Mouse (Mus musculus) hindbrain, embryonic 12.5 days (tissue): Measurements from ENCODE around the gene 4931417E11Rik. TPM values are rescaled to one million over a fixed set of nuclear protein-coding genes. Genes with fewer than 3 reads are reported as not detected.

Source experiments
- ATAC-seq: fragments of 200-750 bp; cut with Nextera tagmentation; 2 replicates; pipeline ENCODE4 v1.8.0; 2017; ENCODE audit warnings: moderate TSS enrichment; ENCODE audit not compliant: low FRiP score
- H3K27ac ChIP-seq: fragments of 300-500 bp; sonication (generic); 2 replicates; pipeline ENCODE4 v1.5.1; 2016; ENCODE audit warnings: mild to moderate bottlenecking
- H3K27me3 ChIP-seq: fragments of 300-500 bp; sonication (generic); 2 replicates; pipeline ENCODE4 v1.6.1; 2016; ENCODE audit warnings: mild to moderate bottlenecking
- H3K36me3 ChIP-seq: fragments of 300-500 bp; sonication (generic); 2 replicates; pipeline ENCODE4 v1.6.1; 2016; ENCODE audit warnings: mild to moderate bottlenecking
- H3K4me1 ChIP-seq: fragments of 300-500 bp; sonication (generic); 2 replicates; pipeline ENCODE4 v1.6.1; 2016
- H3K4me2 ChIP-seq: fragments of 300-500 bp; sonication (generic); replicated peaks from 2 replicates; pipeline ENCODE4 v1.6.1; 2016; ENCODE audit warnings: mild to moderate bottlenecking
- H3K4me3 ChIP-seq: fragments of 300-500 bp; sonication (generic); 2 replicates; pipeline ENCODE4 v1.5.1; 2016; ENCODE audit warnings: mild to moderate bottlenecking
- H3K9ac ChIP-seq: fragments of 300-500 bp; sonication (generic); 2 replicates; pipeline ENCODE4 v1.6.1; 2016; ENCODE audit warnings: mild to moderate bottlenecking, moderate library complexity
- H3K9me3 ChIP-seq: fragments of 300-500 bp; sonication (generic); replicated peaks from 2 replicates; pipeline ENCODE4 v1.6.1; 2016; ENCODE audit warnings: mild to moderate bottlenecking
- WGBS: fragments of 180-500 bp; shearing (Covaris S2); methylation state at CpG from one replicate; pipeline ENCODE4 v1.1.7; 2016; 5-methylcytosine and 5-hydroxymethylcytosine counted together
- polyA plus RNA-seq: library from polyadenylated mRNA; unstranded; fragments of >200 nt; fragmentation: Nextera tagmentation; extraction: Ambion mirVana; gene quantifications from 2 replicates; pipeline ENCODE4 v1.2.1, GENCODE M21; 2016

Gene 4931417E11Rik
- polyA plus RNA-seq: not detected in 2 replicates

DNA sequence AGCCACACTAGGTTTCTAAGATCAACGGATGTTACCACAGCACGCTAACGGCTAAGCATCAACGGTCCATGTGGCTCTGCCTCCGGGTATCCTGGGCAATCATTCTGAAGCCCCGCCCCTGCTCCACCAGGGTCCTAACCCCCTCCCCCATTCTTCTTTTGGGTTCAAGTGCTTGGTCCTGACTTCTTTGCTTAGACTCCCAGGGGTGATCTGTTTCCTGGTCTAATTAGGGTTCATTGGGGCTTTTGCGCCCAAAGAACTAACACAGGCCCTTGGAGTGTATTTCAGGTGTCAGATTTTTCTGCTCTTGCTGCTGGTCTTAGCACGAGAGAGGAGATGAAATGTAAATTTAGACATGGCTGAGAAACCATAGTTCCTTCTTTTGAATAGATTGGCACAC, at the start of gene 4931417E11Rik:
Gene 4931417E11Rik, minus strand, starts transcription at position 101 of the 400 bp plus-strand sequence.
- no peak within 1 kb of the TSS for H3K9ac ChIP-seq
- no peak within 1 kb of the TSS for H3K4me2 ChIP-seq
- ATAC-seq: no peak
- WGBS: 77% methylated on average over 8 of the region's 8 CpGs
- H3K27ac ChIP-seq: no peak within 1 kb of the TSS
- H3K9me3 ChIP-seq: no peaks in the 10 kb centered on the region
- H3K27me3 ChIP-seq: no peaks in the 10 kb centered on the region
- H3K4me1 ChIP-seq: no peaks in the 10 kb centered on the region
- no peaks in the 10 kb centered on the region for H3K36me3 ChIP-seq
- H3K4me3 ChIP-seq: no peak within 1 kb of the TSS

- peak; percentile 63; the same call in 1 of the 2 replicates for ATAC-seq
- 30% methylated on average over 14 of the region's 14 CpGs for WGBS
- H3K9ac ChIP-seq: no peak overlapping the region
- H3K4me1 ChIP-seq: no peaks in the 10 kb centered on the region
- no peaks in the 10 kb centered on the region for H3K9me3 ChIP-seq
- H3K36me3 ChIP-seq: no peaks in the 10 kb centered on the region
- H3K4me2 ChIP-seq: peak overlapping the region; percentile 22; the same call in 1 of the 2 replicates
- H3K27me3 ChIP-seq: no peaks in the 10 kb centered on the region
- H3K4me3 ChIP-seq: no peak overlapping the region
- no peak overlapping the region for H3K27ac ChIP-seq
These were observed 48.4 kb upstream of the 4931417E11Rik start for GRCm38 (mm10) chr6:73517818-73518396.

- no peak for ATAC-seq
- no peak overlapping the region for H3K4me2 ChIP-seq
- H3K36me3 ChIP-seq: no peaks in the 10 kb centered on the region
- H3K9me3 ChIP-seq: no peaks in the 10 kb centered on the region
- WGBS: 14% methylated on average over 1 of the region's 1 CpGs
- H3K4me1 ChIP-seq: no peaks in the 10 kb centered on the region
- no peak overlapping the region for H3K27ac ChIP-seq
- H3K27me3 ChIP-seq: no peaks in the 10 kb centered on the region
- no peak overlapping the region for H3K4me3 ChIP-seq
- no peak overlapping the region for H3K9ac ChIP-seq
These were observed 43.4 kb upstream of the 4931417E11Rik start for GRCm38 (mm10) chr6:73512907-73513306.

DNA sequence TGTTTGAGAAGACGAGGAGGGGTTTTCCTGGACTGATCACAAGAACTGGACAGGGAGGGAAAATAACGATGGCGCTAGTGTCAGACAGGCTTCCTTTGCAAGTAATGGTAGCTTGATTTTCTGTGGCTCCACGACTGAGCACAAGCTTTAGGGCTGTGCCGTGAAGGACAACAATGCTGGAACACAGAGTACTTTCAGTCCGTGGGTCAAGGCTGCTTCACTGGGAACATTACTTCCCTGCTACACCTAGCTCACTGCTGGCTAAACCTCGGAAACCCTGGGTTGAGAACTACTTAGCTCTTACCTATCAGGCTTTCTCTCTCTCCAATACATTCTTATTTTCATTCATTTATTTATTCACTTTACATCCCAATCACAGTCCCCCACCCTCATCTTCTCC, 30.2 kb upstream of the 4931417E11Rik start:
- no peaks in the 10 kb centered on the region for H3K36me3 ChIP-seq
- no peak overlapping the region for H3K9ac ChIP-seq
- no peak overlapping the region for H3K4me2 ChIP-seq
- H3K4me3 ChIP-seq: no peak overlapping the region
- no peaks in the 10 kb centered on the region for H3K9me3 ChIP-seq
- WGBS: 87% methylated on average over 7 of the region's 7 CpGs
- no peak overlapping the region for H3K27ac ChIP-seq
- no peak for ATAC-seq
- H3K4me1 ChIP-seq: no peaks in the 10 kb centered on the region
- H3K27me3 ChIP-seq: no peaks in the 10 kb centered on the region

GRCm38 (mm10) chr6:73497321-73497720, 27.9 kb upstream of the 4931417E11Rik start:
- no peaks in the 10 kb centered on the region for H3K36me3 ChIP-seq
- no peaks in the 10 kb centered on the region for H3K27me3 ChIP-seq
- no peaks in the 10 kb centered on the region for H3K4me1 ChIP-seq
- ATAC-seq: peak; percentile 61
- WGBS: 39% methylated on average over 2 of the region's 2 CpGs
- no peaks in the 10 kb centered on the region for H3K9me3 ChIP-seq
- H3K9ac ChIP-seq: no peak overlapping the region
- no peak overlapping the region for H3K4me2 ChIP-seq
- no peak overlapping the region for H3K4me3 ChIP-seq
- H3K27ac ChIP-seq: no peak overlapping the region

DNA sequence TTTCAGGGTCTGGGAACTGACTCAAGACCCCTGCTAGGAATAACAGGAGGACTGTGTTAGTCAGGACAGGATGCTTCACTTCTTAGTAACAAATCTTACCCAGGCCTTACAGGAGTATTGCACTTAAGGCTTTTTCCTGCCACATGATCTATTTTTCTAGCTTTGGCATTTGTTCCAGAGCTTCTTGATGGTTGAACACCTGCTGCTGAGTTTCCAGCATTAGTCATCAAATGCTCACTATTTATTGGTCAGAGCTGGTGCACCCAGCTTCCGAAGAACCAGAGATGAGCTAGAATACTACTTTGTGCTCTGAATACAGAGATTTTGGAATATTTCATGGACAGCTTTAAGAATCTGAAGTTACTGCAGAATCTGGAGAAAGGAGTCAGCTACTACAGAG, 21.1 kb upstream of the 4931417E11Rik start:
- Histone ChIP-seq H3K36me3 (no peaks in the 10 kb centered on the region), H3K9ac (no peak overlapping the region), H3K4me3 (no peak overlapping the region), H3K9me3 (no peaks in the 10 kb centered on the region), H3K4me2 (no peak overlapping the region), H3K27ac (no peak overlapping the region), H3K4me1 (no peaks in the 10 kb centered on the region), H3K27me3 (no peaks in the 10 kb centered on the region)
- 96% methylated on average over 1 of the region's 1 CpGs for WGBS
- ATAC-seq: no peak

DNA sequence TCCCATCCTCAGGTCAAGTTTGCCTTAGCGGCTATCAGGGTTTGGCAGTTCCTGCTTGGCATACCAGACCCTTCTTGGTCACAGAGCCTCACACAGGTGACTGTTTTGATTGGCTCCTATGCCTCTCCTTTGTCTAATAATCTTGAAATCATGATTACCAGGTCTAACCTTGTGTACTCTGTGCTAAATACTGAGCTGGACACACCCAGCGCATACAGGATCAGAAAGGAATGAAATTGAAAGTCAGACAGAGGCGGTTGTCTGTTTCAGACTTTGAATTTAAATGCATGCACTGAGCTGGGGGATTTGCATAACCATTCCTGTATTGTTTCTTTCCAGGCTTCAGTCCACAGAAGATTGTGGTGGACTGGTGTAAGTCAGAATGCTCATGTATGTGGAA, 16.1 kb upstream of the 4931417E11Rik start:
- Histone ChIP-seq H3K4me1 (no peaks in the 10 kb centered on the region), H3K27ac (no peak overlapping the region), H3K9ac (no peak overlapping the region), H3K4me2 (no peak overlapping the region), H3K36me3 (no peaks in the 10 kb centered on the region), H3K27me3 (no peaks in the 10 kb centered on the region), H3K9me3 (no peaks in the 10 kb centered on the region), H3K4me3 (no peak overlapping the region)
- 82% methylated on average over 3 of the region's 3 CpGs for WGBS
- no peak for ATAC-seq

- H3K4me2 ChIP-seq: no peak overlapping the region
- H3K27ac ChIP-seq: no peak overlapping the region
- H3K27me3 ChIP-seq: no peaks in the 10 kb centered on the region
- H3K4me3 ChIP-seq: no peak overlapping the region
- 80% methylated on average over 3 of the region's 3 CpGs for WGBS
- H3K4me1 ChIP-seq: no peaks in the 10 kb centered on the region
- no peaks in the 10 kb centered on the region for H3K9me3 ChIP-seq
- H3K9ac ChIP-seq: no peak overlapping the region
- no peaks in the 10 kb centered on the region for H3K36me3 ChIP-seq
- ATAC-seq: no peak
These were observed 3.4 kb downstream of the 4931417E11Rik start for GRCm38 (mm10) chr6:73466084-73466483.

- H3K4me3 ChIP-seq: no peak overlapping the region
- H3K9me3 ChIP-seq: no peaks in the 10 kb centered on the region
- no peaks in the 10 kb centered on the region for H3K4me1 ChIP-seq
- no peaks in the 10 kb centered on the region for H3K36me3 ChIP-seq
- 88% methylated on average over 5 of the region's 5 CpGs for WGBS
- no peak overlapping the region for H3K9ac ChIP-seq
- ATAC-seq: no peak
- no peaks in the 10 kb centered on the region for H3K27me3 ChIP-seq
- H3K27ac ChIP-seq: no peak overlapping the region
- H3K4me2 ChIP-seq: no peak overlapping the region
These were observed 6.9 kb downstream of the 4931417E11Rik start for GRCm38 (mm10) chr6:73462543-73462942.

DNA sequence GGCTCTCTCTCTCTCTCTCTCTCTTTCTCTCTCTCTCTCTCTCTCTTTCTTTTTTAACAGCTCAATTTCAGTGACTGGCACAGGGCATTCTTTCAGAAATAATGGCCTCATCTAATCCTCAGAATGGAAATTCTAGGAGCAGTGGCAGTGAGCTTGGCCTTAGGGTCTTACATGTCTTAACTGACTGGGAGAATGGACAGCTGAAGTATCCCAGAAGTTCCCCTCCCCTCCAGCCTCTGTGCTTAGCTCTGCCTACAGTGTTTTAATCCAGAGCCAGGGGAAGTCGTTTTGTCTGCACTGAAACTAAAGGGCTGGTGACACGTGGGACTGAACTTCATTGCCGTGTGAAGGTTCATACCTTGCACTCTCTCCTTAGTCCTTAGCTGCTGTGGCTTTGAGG, 35.6 kb downstream of the 4931417E11Rik start:
- no peak overlapping the region for H3K9ac ChIP-seq
- H3K27me3 ChIP-seq: no peaks in the 10 kb centered on the region
- no peak overlapping the region for H3K27ac ChIP-seq
- WGBS: 38% methylated on average over 3 of the region's 3 CpGs
- H3K4me3 ChIP-seq: no peak overlapping the region
- H3K4me2 ChIP-seq: no peak overlapping the region
- H3K4me1 ChIP-seq: peaks cover under 1% of the 10 kb centered on the region; the same call in 1 of the 2 replicates
- no peaks in the 10 kb centered on the region for H3K36me3 ChIP-seq
- ATAC-seq: no peak
- H3K9me3 ChIP-seq: no peaks in the 10 kb centered on the region

DNA sequence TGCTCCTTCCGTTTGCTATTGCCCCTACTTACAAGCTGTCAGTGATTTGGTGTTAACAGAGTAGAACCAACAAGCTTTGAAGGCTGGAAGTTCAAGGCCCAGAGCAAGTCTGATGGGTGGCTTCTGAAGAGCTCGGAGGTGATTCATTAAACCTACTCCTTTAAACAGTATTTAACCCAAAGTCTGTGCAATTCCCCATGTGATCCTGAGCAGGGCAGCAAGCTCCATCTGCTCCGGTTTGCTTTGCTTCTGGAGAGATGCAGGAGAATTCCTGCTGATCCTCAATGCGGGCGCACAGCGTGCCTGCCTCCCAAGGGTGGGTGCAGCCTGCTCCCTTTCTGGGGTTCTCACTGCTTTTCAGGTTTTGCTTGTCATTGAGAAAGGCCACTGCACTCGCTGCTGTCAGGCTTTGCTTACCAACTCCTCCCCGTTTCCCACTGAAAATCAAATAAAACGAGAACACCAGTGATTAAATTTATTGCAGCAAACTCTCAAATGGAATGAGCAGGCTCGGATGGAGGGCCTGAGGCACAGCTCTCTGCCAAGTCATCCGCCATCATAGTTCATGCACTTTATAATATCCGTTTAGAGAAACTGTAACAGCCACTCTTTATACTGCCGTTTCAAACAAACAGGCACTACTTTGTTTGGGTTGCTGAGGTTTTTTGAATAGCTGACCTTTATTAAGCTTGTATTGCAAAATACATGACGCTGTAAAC, 40.7 kb downstream of the 4931417E11Rik start:
- ATAC-seq: peak; percentile 48; the same call in 1 of the 2 replicates
- no peaks in the 10 kb centered on the region for H3K36me3 ChIP-seq
- no peaks in the 10 kb centered on the region; the same call in 1 of the 2 replicates for H3K27me3 ChIP-seq
- no peak overlapping the region for H3K27ac ChIP-seq
- 33% methylated on average over 14 of the region's 14 CpGs for WGBS
- peak overlapping the region; percentile 18; the same call in 1 of the 2 replicates for H3K9ac ChIP-seq
- H3K9me3 ChIP-seq: no peaks in the 10 kb centered on the region
- H3K4me2 ChIP-seq: peak overlapping the region; percentile 23; the same call in 1 of the 2 replicates
- peaks cover 19% of the 10 kb centered on the region for H3K4me1 ChIP-seq
- H3K4me3 ChIP-seq: no peak overlapping the region

GRCm38 (mm10) chr6:73427273-73427812, 42.1 kb downstream of the 4931417E11Rik start:
- no peaks in the 10 kb centered on the region for H3K9me3 ChIP-seq

More at GRCm38 (mm10) chr6:73427273-73427812, 42.1 kb downstream of the 4931417E11Rik start:
- Histone ChIP-seq H3K36me3 (no peaks in the 10 kb centered on the region), H3K27me3 (no peaks in the 10 kb centered on the region; the same call in 1 of the 2 replicates), H3K4me3 (no peak overlapping the region), H3K4me1 (peaks cover 19% of the 10 kb centered on the region), H3K4me2 (no peak overlapping the region), H3K27ac (no peak overlapping the region), H3K9ac (no peak overlapping the region)
- peak; percentile 50 for ATAC-seq
- 25% methylated on average over 1 of the region's 1 CpGs for WGBS
